Mouse (Mus musculus): ENCODE results near the gene Zfp651. TPM values are rescaled to one million over a fixed set of nuclear protein-coding genes. Genes with fewer than 3 reads are reported as not detected.

The Zfp651 gene
- 0.38 and 0.39 TPM in 2 replicates for polyA plus RNA-seq (2012; ENCODE audit: insufficient read depth, insufficient read length, missing spikeins)

DNA sequence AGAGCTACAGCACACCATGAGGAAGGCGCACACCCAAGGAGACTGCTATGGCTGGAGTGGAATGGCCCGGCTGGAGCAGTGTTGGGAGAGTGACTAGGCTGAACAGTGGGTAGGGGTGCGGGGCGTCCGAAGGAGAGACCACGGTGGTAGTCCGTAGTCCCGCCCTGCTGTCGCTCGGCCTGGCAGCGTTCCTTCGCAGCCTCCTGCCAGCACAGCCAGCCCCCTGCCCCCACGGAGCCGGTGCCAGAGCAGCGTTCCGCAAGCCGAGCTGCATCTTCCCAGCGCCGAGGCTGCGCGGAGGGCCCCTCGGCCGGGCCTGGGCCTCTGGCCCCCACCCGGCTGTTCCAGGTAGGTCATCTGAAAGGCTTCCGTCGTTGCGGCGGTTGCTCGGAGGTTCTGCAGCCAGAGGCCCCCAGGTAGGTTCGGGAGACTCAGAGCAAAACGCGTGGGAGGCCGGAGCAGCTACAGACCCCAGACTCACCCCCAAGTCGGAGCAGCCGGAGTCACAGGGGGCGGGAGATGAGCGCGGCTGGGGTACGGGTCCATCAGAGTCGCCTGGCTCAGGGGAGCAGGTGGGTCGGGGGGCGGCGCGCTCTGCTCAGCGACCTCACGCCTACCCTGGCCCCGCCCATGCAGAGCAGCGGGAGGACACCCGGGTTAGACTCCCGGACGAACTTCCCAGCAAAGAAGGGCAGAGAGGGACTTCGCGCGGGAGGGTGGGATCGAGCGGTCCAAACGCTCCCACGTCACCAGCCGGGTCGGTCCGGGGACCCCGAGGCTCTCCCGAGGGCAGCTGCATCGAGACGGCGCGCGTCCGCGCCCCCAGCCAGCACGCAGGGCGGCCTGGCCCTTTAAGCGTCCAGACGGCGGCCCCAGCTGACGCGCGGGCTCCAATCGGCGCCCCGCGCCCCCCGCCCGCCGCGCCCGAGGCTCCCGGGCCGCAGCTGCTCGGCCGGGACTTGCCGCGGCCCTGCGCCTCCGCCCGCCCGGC, at the start of gene Zfp651:
Gene Zfp651, plus strand, starts transcription at position 240 of the 991 bp plus-strand sequence.
- TF ChIP-seq POLR2A (IDR thresholded peaks at IDR 0.05; ENCODE audit: borderline replicate concordance, low read depth, low read length) (no peak), CTCF (IDR thresholded peaks at IDR 0.05; ENCODE audit: low read depth, low read length) (no peak)
- Histone ChIP-seq H3K27ac (ENCODE audit: insufficient read depth, low read depth, low read length) (no peak within 1 kb of the TSS), H3K4me3 (ENCODE audit: insufficient read depth, low read length) (peak within 1 kb of the TSS; percentile 57), H3K4me1 (ENCODE audit: control insufficient read depth, insufficient read depth, low read length) (no peaks in the 10 kb centered on the region)

DNA sequence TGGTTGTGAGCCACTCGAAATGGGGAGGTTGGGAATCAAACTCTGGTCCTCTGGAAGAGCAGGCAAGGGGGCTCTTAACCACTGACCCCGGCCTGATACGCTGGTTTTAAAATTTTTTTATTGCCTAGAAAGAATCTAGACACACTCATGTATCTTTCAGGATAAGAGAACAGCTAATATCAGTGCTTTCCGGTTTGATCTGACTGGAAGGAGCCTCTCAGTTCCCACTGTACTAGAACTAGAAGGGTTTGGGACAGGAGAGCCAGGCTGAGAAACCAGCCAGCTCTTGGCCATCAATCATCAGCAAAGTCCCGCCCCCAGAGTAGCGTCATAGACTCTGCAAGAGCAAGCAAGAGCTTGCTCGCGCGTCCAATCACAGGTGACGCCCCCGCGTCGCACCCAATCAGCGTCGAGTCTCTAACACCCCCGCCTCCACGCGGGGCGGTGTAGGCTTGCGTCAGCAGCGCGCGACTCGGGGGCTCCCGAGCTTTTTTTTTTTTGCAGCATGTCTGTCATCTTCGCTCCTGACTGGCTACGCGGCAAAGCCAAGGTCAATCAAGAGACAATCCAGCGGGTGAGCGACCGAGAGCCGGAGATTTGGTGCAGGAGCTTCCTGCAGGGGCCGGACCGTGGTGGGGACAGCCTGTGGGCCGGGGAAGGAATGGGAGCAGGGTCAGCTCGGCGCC, 49.1 kb upstream of the Zfp651 start, which contains the start of gene Ss18l2:
Gene Ss18l2, plus strand, starts transcription at position 432 of the 686 bp plus-strand sequence.
- H3K4me1 ChIP-seq (ENCODE audit: control insufficient read depth, insufficient read depth, low read length), result peaks cover 51% of the 10 kb centered on the region
- peak within 1 kb of the TSS; percentile 77 for H3K27ac ChIP-seq (ENCODE audit: insufficient read depth, low read depth, low read length)

DNA sequence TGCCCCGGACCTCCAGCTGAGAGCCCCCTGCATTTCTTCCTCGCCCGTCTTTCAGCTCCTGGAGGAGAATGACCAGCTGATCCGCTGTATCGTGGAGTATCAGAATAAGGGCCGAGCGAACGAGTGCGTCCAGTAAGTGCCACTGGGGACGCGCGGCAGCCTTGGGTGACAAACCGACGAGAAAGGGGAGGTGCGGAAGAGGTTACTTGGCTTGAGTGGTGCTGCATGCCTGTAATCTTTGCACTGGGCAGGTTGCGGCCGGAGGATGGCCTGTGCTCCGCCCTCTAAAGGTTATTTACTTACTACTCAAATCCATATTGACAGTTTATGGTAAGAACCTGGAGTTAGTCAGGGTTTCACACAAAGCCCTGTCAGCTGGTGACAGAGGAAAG, 48.5 kb upstream of the Zfp651 start:
- TF ChIP-seq POLR2A (IDR thresholded peaks at IDR 0.05; ENCODE audit: borderline replicate concordance, low read depth, low read length), result no peak
- no peak for TF ChIP-seq CTCF (IDR thresholded peaks at IDR 0.05; ENCODE audit: low read depth, low read length)
- H3K4me1 ChIP-seq (ENCODE audit: control insufficient read depth, insufficient read depth, low read length), result peaks cover 51% of the 10 kb centered on the region
- peak overlapping the region; percentile 99 for H3K4me3 ChIP-seq (ENCODE audit: insufficient read depth, low read length)
- H3K27ac ChIP-seq (ENCODE audit: insufficient read depth, low read depth, low read length), result peak overlapping the region; percentile 77

More for the DNA sequence above, 49.1 kb upstream of the Zfp651 start, which contains the start of gene Ss18l2:
- TF ChIP-seq CTCF (IDR thresholded peaks at IDR 0.05; ENCODE audit: low read depth, low read length) (no peak), POLR2A (IDR thresholded peaks at IDR 0.05; ENCODE audit: borderline replicate concordance, low read depth, low read length) (no peak)
- peak within 1 kb of the TSS; percentile 99 for H3K4me3 ChIP-seq (ENCODE audit: insufficient read depth, low read length)

DNA sequence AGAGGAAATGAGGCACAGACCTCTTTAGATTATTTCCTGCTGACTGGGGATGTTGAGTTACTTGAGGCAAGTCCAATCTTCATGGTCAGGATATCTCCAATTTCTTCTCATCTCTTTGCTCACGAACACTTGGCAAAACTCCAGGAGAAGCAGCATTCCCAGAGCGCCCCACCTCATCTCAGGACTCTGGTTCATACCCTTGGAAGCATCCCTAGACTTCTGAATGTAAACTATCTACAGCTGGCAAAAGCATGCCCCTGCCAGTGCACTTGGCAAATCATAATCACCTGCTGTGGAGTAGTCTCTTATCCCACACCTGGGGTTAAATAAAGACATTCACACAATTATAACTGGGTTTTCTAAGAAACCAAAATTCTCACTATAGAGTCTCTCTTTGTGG, 42.1 kb upstream of the Zfp651 start:
- H3K27ac ChIP-seq (ENCODE audit: insufficient read depth, low read depth, low read length), result no peak overlapping the region
- H3K4me1 ChIP-seq (ENCODE audit: control insufficient read depth, insufficient read depth, low read length), result peaks cover 12% of the 10 kb centered on the region
- TF ChIP-seq CTCF (IDR thresholded peaks at IDR 0.05; ENCODE audit: low read depth, low read length) (no peak), POLR2A (IDR thresholded peaks at IDR 0.05; ENCODE audit: borderline replicate concordance, low read depth, low read length) (no peak)
- no peak overlapping the region for H3K4me3 ChIP-seq (ENCODE audit: insufficient read depth, low read length)

DNA sequence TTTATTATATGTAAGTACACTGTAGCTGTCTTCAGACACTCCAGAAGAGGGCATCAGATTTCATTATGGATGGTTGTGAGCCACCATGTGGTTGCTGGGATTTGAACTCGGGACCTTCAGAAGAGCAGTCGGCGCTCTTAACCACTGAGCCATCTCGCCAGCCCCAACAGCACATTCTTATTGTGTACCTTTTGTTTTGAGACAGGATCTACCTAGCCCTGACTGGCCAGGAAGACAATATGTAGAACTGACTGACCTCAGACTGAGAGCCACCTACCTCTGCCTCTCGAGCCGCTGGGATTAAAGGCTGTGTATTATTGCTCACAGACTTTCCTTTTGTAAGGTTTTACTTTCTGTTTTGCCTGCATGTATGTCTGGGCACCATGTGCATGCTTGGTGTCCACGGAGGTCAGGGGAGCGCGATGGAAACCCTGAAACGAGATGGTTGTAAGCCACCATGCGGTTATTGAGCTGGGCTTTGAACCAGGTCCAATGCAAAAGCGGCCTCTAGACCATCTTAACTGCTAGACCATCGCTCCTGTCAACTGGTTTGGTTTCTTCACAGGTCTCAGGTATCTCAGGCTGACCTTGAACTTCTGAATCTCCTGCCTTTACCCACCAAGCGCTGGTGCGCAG, 40.9 kb upstream of the Zfp651 start:
- Histone ChIP-seq H3K4me1 (ENCODE audit: control insufficient read depth, insufficient read depth, low read length) (peaks cover 10% of the 10 kb centered on the region), H3K4me3 (ENCODE audit: insufficient read depth, low read length) (peak overlapping the region; percentile 59), H3K27ac (ENCODE audit: insufficient read depth, low read depth, low read length) (peak overlapping the region; percentile 84)
- TF ChIP-seq CTCF (IDR thresholded peaks at IDR 0.05; ENCODE audit: low read depth, low read length) (no peak), POLR2A (IDR thresholded peaks at IDR 0.05; ENCODE audit: borderline replicate concordance, low read depth, low read length) (no peak)

DNA sequence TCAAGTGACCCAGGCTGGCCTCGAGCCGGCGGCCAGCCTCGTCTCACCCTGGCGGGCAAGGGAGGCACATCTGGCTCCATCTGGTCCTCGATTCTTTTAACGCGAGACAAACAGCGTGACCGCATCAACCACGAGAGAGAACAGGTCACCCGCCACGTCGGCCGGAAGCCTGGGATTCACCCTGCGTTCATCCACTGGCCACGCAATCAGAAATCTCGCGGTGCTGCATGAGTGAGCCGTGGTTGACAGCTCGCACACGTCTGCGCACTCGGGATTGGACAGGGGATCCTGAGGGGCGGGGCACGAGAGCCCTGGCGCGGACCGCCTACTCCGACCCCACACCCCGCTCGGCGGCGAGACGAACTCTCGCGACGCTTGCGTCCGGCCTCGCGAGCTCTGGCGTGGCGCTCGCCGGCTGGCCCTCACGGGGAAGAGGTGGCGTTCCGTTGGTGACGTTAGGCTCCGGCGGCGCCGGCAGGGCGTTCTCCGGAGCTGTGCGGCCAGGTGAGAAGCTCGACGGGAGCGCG, 40.3 kb upstream of the Zfp651 start, which contains the start of gene Nktr:
Gene Nktr, plus strand, starts transcription at position 378 of the 527 bp plus-strand sequence.
- peak within 1 kb of the TSS; percentile 84 for H3K27ac ChIP-seq (ENCODE audit: insufficient read depth, low read depth, low read length)
- H3K4me1 ChIP-seq (ENCODE audit: control insufficient read depth, insufficient read depth, low read length), result peaks cover 10% of the 10 kb centered on the region
- no peak; the same call in 1 of the 2 replicates for TF ChIP-seq POLR2A (IDR thresholded peaks at IDR 0.05; ENCODE audit: borderline replicate concordance, low read depth, low read length)
- TF ChIP-seq CTCF (IDR thresholded peaks at IDR 0.05; ENCODE audit: low read depth, low read length), result no peak
- peak within 1 kb of the TSS; percentile 96 for H3K4me3 ChIP-seq (ENCODE audit: insufficient read depth, low read length)

DNA sequence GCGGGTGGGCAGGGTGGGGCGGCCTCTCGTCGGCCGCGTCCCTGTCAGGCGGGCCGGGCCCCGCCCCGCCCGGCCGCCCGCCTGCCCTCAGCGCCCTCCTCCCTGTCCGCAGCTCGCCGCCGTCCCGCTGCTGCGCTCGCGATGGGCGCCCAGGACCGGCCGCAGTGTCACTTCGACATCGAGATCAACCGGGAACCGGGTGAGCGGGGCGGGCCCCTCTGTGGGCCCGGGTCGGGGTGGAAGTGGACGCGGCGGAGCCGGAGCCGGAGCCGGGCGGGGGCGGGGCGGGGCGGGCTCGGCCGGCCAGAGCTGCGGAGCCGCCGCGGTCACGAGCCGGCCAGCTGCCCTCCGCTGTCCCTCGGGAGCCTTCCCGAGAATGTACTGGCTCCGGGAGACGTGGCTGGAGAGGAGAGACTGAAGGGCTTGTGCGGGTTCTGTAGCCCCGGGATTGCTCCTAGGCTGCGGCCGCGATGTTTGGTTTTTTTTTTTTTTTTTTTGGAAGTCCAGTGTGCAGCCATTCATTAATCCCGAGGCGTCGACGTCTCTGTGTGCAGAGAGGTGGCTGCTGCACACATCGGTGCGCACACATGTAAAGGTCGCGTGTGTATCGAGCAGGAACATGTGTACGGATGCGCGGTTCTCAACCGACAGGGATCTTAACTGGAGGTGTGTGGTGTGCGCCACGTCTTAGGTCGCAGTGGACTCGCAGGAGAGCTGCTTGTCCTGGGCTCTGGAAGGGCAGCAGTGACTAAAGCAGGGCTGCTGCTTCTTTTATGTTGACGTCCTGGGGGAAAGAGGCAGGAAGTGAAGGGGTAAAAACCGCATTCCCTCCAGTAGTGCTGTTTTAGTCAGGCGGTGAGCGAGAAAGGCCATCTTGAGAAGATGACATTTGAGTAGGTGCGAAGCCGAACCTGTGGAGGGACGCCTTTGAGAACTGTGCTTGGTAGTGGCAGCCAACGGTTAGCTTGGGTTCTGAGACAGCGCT, 39.5 kb upstream of the Zfp651 start:
- Histone ChIP-seq H3K4me1 (ENCODE audit: control insufficient read depth, insufficient read depth, low read length) (peaks cover 12% of the 10 kb centered on the region), H3K27ac (ENCODE audit: insufficient read depth, low read depth, low read length) (peak overlapping the region; percentile 77), H3K4me3 (ENCODE audit: insufficient read depth, low read length) (peak overlapping the region; percentile 96)
- TF ChIP-seq POLR2A (IDR thresholded peaks at IDR 0.05; ENCODE audit: borderline replicate concordance, low read depth, low read length) (no peak), CTCF (IDR thresholded peaks at IDR 0.05; ENCODE audit: low read depth, low read length) (no peak)

DNA sequence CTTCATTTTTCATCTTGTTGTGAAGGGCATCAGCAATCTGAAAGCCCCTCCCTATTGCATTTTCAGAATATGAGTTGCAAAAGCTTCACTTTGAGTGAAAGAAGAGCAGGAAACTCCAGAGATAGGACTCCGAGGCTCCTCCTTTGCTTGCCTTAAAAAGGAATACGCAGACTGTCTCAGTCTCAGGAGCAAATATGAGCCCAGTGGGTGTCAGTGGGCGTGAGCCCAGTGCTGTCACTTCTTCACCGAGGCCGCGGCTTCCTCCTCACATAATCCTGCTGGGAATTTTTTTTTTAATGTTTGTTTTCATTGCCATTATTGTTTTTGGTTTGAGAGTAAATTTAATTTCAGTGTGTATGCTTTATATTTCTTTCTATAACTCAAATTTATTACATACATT, 18.6 kb upstream of the Zfp651 start:
- TF ChIP-seq POLR2A (IDR thresholded peaks at IDR 0.05; ENCODE audit: borderline replicate concordance, low read depth, low read length) (no peak), CTCF (IDR thresholded peaks at IDR 0.05; ENCODE audit: low read depth, low read length) (no peak)
- no peak overlapping the region for H3K4me3 ChIP-seq (ENCODE audit: insufficient read depth, low read length)
- H3K4me1 ChIP-seq (ENCODE audit: control insufficient read depth, insufficient read depth, low read length), result 0 out of 2 replicates have a peak, but pooled peaks cover 2% of the 10 kb centered on the region
- H3K27ac ChIP-seq (ENCODE audit: insufficient read depth, low read depth, low read length), result no peak overlapping the region

Data from bone marrow macrophage, adult 2 months (primary cell).